Mouse (Mus musculus) frontal cortex, postnatal 14 days (tissue): ENCODE measurements around the gene Tubb5.

Source experiments
- DNase-seq, 2 experiments: peaks; one replicate each; pipeline ENCODE4 v3.0.0; 2022; ENCODE audit warnings: low spot score in 2 of 2

The Tubb5 gene

DNA sequence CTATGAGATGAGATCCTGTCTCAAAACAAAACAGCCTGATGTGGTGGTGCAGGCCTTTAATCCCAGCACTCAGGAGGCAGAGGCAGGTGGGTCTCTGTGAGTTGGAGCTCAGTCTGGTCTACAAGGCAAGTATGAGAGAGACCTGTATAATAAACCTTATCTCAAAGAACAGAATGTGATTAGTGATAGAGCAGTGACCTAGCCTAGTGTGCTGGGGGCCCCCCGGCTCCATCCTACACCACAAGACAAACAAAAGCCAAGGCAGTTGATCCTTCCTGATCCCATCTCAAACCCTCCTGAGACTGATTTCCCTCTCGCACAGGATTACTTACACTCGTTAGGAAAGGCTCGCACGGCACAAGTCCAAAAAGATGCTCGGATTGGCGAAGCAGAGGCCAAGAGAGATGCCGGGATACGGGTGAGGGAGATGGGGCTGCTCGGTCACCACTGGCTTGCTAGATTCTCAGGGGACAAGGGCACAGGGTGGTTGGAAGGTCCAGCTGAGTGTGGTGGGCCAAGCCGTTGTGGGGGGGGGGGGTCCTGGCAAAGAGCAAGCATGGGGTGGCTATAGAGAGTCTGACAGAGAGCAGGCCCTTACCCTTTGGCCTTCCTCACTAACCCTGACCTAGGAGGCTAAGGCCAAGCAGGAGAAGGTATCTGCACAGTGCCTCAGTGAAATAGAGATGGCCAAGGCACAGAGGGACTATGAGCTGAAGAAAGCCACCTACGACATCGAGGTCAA lies 12.8 kb downstream of the Tubb5 start:
- no peak for DNase-seq

DNA sequence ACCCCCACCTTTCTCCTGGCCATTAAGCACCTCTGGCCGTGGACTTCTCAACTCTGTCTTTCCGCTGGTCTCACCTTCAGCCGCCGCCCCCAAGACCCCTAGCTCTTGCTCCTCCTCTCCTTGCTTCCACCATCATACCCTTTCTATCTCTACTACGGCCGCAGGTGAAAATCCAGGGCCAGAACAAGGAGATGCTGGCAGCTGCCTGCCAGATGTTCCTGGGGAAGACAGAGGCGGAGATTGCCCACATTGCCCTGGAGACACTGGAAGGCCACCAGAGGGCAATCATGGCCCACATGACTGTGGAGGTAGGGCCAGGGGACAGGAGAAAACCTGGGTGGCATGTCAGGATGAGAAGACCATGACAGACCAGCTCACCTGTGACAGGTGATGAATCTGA lies 13.7 kb downstream of the Tubb5 start:
- no peak for DNase-seq

DNA sequence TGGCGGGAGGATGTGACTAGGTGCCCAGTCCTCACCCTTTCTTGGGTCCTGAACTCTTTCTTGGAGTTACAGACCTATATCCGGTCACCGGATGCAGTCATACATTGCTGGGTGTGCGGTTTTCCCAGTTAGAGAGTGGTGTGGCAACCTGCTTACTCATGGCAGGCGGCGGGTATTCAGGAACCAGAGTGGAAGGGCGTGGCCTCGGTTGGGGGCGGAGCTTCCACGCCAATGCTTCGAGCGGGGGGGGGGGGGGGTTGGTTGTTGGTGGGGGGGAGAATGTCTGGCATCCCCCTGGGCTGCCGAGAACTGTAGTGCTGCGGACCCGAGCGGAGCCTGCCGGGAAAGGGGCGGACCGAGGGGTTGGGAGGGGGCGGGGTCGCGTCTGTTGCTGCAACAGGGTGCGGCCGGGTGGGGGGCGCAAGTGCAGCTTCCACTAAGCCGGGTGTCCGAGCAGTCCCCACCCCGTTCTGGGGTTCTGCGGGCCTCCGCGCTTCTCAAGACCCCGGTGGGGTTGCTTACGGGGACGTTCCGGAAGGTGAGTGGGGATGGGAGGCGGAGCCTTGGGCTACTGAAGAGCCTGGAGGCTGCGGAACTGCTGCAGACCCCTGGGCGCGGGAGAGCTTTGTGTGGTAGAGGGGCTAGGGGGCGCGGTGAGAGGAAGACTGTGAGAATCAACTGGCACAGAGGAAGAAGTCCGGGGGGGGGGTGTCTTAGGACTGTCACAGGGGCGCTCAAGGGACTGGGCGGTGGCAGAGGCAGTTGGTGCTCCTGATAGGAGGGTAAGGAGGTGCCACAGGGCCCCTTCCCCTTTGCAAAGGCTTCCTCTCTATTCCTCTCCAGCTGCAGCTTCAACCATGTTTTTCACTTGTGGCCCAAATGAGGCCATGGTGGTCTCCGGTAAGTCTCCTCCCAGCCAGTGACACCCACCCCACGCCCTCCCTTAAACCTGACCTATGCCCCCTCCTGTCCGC lies 14.9 kb downstream of the Tubb5 start, which contains the start of gene Flot1:
Gene Flot1, plus strand, starts transcription at position 267 of the 974 bp plus-strand sequence.
- DNase-seq = peak; percentile 59 to 65

DNA sequence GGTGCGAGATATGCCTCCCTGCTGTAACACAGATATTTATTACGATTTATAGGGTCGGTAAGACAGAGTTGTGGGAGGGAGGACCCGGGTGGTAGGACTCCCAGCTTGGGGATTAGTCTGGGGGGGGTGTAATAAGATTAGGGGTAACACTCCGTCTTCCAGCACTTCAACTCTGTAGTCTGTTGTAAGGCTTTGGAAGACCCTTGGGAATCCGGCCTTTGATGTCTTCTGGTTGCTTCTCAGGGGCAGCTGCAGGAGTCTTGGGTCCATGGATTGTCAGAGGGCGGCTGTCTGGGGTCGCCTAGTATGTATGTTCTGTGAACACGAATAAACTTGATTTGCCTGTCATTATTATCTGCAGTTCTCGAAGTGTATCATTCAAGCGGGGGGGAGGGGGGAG lies 15.5 kb downstream of the Tubb5 start:
- DNase-seq = no peak

DNA sequence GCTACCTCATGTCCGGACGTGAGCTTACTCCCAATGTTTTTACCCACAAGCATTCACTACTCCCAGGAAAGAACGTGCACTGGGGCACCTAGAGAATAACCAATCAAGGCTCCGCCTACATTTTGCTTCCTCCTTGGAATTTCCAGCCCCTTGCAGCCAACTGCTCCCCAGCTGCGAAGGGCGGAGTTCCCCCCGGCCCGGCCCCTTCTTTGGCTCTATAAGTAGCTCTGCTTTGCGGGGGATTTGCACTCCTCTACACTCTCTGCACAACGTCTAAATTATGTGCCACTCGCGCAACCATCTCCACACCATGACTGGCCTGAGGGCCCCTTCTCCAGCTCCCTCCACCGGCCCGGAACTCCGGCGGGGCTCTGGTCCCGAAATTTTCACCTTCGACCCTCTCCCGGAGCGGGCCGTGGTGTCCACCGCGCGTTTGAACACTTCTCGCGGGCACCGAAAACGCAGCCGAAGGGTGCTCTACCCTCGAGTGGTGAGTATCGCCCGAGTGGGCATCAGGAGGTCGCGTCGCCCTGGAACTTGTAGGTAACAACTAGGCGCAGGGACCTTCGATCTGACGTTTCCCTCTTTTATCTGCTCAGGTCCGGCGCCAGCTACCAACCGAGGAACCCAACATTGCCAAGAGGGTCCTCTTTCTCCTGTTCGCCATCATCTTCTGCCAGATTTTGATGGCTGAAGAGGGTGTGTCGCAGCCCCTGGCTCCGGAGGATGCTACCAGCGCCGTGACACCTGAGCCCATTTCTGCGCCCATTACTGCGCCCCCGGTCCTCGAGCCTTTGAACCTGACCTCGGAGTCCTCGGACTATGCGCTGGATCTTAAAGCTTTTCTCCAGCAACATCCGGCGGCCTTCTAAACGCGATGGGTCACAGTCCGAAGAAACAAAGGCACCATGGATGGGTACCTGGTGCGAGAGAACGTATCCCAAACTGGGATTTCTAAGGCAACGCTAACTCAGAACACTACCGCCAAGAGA lies 16.4 kb downstream of the Tubb5 start, which contains the start of gene Ier3:
Gene Ier3, plus strand, starts transcription at position 246 of the 992 bp plus-strand sequence.
- DNase-seq = no peak

DNA sequence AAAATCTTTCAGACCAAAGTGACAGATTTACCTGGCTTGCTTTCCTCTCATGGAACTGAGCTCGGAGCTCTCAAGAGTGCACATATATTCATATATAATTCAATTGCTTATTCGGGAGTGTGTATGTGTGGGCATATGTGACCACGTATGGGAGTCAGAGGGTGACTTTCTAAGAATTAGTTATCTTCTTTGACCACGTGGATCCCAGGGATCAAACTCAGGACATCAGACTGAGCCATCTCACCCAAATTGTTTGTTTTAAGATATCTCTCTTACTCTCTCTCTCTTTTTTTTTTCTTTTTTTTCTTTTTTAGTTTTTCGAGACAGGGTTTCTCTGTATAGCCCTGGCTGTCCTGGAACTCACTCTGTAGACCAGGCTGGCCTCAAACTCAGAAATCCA lies 18.0 kb downstream of the Tubb5 start:
- DNase-seq = no peak

DNA sequence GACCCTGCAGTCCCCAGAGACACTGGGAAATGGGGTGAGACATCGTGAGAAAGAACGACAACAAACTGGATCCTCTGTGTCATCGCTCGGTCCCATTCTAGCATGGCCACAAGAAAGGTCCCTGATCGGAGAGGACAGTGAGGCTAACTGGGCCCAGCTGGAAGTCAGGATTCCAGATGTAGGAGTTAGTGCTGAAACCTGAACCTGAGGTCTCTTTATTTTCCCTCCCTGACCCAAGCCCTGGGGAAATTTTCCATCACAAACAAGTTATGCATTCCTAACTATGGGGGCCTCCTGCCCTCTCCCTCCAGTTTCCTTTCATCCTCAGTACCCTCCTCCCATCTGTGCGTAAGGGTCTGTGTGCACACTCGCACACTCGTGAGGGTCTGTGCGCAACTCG lies 20.9 kb downstream of the Tubb5 start:
- no peak for DNase-seq

DNA sequence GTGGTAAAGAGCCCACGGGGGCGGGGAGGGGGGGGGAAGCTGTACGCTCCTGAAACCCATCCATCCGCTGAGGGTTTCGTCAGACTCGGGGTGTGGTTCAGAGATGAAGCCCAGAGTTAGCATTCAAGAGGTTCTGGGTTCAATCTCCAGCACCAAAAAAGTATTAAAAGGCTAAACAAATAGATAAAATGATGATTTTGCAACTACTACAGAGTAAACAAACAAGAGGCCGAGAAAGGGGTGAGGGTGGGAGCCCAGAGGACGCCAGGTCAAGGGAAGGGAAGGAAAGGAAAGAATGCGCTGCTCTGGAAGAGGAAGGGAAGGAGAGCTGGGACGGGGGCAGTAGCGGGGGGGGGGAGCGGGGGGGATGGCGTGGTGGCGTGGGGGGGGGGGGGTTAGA lies 21.4 kb downstream of the Tubb5 start:
- DNase-seq = no peak

DNA sequence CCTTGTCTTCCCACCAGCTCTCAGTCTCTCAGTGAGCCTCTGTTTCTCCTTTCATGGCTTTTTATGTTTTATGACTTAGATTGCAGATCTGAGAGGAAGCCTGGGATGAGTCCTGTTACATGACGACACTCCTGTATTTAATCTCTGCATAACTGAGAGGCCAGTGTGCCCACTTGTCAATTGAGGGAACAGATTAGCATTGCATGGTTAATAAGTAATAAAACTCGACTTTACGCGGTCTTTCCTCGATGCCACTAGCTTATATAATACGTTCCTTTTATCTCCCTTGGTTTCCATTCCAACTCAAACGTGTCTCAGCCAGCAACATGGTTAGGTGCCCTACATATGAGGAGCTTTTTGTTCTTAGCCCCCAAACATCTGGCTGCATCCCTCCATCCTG lies 22.3 kb downstream of the Tubb5 start:
- DNase-seq = no peak

DNA sequence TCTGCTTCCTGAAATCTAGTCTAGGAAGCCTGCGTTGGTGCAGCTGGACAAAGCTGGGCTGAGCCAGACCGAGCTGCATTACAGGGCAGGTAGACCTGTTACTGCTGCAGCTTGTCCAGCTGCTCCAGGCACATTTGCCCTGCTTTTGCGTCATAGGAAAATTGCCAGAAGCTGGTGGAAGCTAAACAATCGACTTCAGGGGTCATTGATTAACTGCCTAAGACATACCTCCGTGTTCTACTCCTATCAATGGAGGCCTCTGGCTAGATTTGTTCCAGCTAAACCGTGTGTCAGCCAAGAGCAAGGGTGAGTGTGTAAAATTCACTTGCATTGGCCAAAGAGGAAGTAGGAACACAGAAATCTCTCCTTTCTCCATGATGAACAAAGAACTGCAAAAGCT lies 23.4 kb downstream of the Tubb5 start:
- DNase-seq = no peak

DNA sequence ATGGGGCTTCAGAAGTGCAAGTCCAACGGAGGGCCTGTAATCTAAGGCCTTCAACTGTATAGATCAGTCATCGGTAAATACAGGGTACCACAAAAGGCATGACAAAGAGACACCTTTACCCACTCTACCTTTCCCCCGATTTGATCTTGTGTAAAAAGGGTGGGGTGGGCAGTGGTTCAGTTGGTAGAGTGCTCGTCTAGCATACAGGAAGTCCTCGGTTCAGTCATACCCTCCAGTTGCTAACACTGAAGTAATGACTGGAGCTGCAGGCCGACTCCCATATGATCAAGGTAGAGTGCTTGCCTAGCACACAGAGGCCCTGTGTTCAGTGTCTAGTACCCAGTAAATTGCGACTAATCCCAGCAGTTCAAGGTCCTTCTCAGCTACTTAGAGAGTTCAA lies 24.5 kb downstream of the Tubb5 start:
- DNase-seq = no peak

DNA sequence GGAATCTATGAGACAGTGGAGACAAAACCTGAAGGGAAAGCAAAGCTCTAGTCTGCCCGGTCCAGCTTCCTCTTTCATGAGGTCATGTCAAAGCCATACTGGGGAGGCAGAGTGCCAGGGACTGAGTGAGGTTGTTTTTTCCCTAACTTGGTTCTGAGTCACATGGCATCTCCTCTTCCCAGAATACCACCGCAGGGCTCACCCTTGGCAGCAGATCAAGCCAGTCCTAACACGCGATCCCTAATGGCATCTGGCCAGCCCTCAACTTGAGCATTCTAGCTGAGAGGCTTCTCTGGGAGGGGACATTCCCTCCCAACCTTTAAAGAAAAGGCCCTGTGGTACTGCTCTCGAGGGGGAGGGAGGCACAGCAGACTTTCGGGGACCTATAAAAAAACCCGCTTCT lies 24.9 kb downstream of the Tubb5 start:
- peak in 1 of 2 experiments; percentile 64 for DNase-seq

DNA sequence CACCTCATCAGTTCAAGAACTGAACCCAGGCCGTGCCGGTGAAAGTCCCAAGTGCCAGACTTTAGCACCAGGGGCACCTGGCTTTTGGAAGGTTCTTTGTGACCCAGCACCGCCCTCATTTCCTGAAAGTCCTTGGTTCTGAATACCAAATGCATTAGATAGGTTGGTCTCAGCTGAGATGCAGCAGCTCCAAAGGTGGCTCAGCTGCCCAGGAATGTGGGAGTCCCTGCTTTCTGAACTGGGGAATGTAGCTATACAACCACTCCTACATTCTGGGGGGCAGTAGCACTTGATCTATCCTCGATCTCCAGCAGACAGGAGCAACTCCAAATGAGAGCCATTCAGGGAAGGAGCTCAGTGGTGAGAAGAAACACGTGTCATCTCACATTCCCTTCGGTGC lies 25.4 kb downstream of the Tubb5 start:
- DNase-seq = no peak

DNA sequence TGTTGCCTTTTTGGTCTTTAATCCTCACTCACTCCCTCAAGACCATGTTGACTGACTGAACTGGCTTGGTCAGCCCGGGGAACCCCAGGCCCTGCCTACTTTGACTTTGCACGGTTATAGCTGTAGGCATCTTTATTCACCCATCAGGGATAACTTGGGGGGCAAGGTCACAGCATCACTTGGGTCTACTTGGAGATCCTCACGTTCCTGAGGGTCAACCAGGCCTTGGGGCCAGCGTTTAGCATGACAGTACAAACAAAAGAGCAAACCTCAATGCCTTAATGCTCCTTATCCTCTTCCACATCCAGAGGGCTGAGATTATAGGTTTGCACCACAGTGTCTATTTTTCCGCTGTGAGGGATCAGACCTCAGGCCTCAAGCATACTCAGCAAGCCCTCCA lies 25.8 kb downstream of the Tubb5 start:
- no peak for DNase-seq

DNA sequence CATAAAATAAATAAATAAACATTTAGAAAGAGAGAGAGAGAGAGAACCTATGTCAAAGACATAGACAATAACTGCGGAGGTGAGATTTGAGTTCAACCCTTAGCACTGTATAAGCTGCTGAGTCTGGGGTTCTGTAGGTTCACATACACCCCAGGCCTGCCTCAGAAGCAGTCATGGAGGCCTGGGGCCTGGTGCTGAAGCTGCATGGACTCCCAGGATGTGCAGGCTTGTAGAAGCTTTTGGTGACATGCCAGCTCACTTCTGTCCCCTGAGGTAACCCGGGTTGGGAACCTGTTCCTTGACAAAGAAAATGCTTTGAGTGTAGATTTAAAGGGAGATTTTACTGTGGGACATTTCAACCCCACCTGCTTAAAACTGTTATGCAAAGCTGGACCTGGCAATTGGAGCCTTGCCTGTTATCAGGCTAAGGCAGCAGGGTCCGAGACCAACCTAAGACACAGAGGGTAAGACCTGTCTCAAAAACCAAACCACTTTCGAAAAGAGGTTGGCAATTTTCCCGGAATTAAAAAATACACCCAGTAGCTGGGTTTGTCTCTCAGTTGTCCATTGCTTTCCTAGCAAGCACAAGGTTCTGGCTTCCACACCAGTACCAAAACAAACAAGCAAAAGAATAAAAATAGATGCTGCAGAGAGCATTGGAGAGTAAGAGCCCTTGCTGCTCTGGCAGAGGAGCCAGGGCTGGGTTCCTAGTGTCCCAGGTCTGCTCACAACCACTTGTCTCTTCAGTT lies 27.0 kb downstream of the Tubb5 start:
- no peak for DNase-seq

DNA sequence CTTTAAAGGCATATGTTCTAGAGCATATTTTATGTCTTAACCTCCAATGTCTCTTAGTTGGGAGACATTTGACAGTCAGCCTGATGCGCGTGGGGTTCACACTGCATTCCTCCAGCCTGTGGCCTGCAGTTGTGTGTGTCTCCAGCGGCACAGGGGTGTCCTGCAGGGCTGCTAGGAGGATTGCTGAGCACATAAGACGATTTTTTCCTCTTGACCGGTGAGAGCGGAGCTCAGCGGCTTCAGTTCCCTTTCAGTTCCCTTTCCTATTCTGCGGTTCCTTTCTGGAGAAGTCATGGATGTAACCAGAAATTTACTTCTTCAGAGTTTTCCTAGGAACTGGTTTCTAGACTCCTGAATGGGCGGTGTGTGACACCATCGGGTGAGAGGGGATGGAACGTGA lies 28.7 kb downstream of the Tubb5 start:
- no peak for DNase-seq

DNA sequence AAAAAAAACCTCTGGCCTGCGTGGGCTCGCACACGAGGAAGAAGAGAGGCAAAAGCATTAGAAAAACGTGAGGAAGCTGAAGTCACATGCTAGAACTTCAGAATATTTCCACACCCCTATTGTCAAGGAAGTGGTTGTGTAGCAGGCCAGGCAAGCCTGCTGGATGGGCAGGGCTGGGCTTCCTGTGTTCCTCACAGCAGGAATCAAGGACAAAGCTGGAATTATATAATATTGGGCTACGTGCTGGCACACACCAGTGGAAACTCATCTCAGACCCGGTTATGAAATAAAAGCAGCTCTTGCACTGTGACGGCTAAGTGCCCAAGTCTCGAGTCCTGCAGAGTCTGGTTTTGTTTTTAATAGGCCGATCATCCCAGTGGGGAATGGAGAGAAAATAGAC lies 30.0 kb downstream of the Tubb5 start:
- DNase-seq = no peak

DNA sequence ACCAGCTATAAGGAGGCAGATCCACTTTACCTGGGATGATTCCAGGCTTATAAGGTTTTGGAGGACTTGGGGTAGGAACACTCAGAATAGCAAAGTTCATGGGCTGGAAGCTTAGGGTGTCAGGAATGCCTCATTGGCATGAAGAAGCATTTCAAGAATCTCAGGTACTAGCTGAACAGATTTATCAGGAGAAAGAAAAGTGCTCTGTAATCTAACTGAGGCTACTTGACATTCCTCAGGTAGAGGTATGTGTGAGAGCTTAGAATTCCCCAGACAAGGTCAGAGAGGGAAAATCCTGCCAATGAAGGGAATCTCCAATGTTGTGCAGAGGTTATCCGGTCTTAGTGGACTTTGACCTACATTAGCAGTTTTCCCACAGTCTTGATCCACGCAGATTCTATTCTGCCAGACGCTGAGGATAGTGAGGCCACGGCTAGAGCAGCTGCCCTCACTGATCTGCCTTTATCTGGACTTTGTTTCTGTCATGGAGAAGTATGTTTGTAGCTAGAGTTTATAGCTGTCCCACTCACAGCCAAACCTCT lies 34.2 kb downstream of the Tubb5 start:
- no peak for DNase-seq

DNA sequence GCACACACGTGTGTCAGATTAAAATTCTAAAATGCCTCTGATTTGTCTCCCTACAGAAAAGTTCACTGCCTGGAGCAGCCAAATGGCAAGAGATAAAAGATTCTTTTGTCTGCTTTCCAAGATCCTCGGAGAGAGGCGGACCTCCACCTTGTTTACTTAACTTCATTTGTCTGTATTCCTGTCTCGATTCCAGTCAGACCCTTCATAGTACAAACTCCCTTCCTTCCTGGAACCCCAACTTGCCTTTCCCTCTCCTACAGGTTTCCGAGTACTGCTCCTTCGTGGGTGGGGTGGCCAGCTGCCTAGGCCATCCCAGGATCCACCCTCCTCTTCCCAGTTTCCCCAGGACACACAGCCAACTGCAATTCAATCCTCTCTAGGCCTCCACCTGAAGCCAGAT lies 35.1 kb downstream of the Tubb5 start:
- DNase-seq = no peak

DNA sequence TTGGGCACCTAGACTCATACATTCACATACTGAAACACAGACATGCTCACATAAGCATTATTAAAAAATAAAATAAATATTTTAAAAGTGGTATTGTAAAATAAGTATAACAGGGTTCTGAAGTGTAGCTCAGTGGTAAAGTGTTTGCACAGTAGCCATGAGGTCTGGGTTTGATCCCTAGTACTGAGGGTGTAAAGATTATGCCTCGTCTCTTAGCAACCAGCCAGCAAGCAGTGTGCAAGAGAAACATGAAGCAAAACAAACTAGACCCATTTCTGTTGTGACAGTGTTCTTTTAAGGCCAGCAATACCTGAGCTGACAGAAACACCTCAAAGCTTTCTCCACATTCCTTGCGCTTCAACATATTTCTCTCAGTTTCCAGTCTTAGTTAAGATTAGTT lies 37.2 kb downstream of the Tubb5 start:
- DNase-seq = no peak

DNA sequence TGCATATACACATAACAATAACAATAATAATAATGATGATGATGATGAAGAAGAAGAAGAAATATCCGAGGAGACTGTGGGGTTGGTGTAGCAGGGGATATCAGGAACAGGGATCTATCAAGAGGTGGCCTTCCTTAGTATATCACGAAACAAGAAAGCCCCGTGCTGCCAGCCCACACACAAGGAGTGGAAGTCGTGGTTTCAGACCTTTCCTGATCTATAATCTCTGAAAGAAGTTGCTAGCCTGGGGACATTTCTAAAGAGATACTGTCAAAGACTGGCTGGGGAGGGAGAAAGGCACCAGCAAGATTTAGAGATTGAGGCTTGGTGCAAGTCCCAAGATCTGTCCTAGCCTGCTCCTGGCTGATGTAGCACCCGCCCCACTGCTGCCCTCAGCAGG lies 41.3 kb downstream of the Tubb5 start:
- DNase-seq = no peak
